Mouse (Mus musculus) left cerebral cortex, postnatal 25 days (tissue): ENCODE measurements around the gene Samd4b. TPM values are rescaled to one million over a fixed set of nuclear protein-coding genes. Genes with fewer than 3 reads are reported as not detected.
"Not testable (repeated sequence)": the region's sequence is repeated elsewhere in the genome, so short reads cannot be mapped to it uniquely, and the experiment has no call there.

Experiments used
- DNase-seq, 2 experiments: peaks; one replicate each; pipeline ENCODE4 v3.0.0; 2022; ENCODE audit warnings: low spot score in 2 of 2, mixed read lengths in 1 of 2
- intact Hi-C: fragments of 180-260 bp; cut with DNase I; formaldehyde crosslinking; loops from one replicate; pipeline ENCODE4 v1.15.1; 2025
- total RNA-seq, 2 experiments: library from RNA; stranded (reverse); gene quantifications; 2 replicates each; pipeline ENCODE4 v1.2.3; 2021

Gene Samd4b
- total RNA-seq, 2 experiments from 2014 or later: 65.2 to 68.7 TPM

GRCm38 (mm10) chr7:28432252-28432651, 165.7 kb downstream of the Samd4b start:
- intact Hi-C loops: no loop called here
- DNase-seq: no peak

GRCm38 (mm10) chr7:28430512-28430911, 167.4 kb downstream of the Samd4b start:
- no peak for DNase-seq
- intact Hi-C loops: no loop called here

- intact Hi-C loops: no loop called here
These were observed 170.2 kb downstream of the Samd4b start for GRCm38 (mm10) chr7:28427738-28428137.

GRCm38 (mm10) chr7:28423018-28423417, 174.9 kb downstream of the Samd4b start:
- no peak for DNase-seq
- intact Hi-C loops: no loop called here

More at GRCm38 (mm10) chr7:28427738-28428137, 170.2 kb downstream of the Samd4b start:
- DNase-seq: no peak

GRCm38 (mm10) chr7:28419416-28419815, 178.5 kb downstream of the Samd4b start:
- intact Hi-C loops: no loop called here
- DNase-seq: no peak

- DNase-seq: peak in 1 of 2 experiments; percentile 40
- intact Hi-C loops: no loop called here
These were observed 179.8 kb downstream of the Samd4b start for GRCm38 (mm10) chr7:28418096-28418670.

GRCm38 (mm10) chr7:28417368-28417767, 180.6 kb downstream of the Samd4b start:
- DNase-seq: no peak
- intact Hi-C loops: no loop called here

GRCm38 (mm10) chr7:28412826-28413225, 185.1 kb downstream of the Samd4b start:
- intact Hi-C loops: no loop called here
- DNase-seq: no peak

- intact Hi-C loops: no loop called here
- DNase-seq: no peak
These were observed 187.0 kb downstream of the Samd4b start for GRCm38 (mm10) chr7:28410841-28411475.

GRCm38 (mm10) chr7:28401942-28402341, 196.0 kb downstream of the Samd4b start:
- intact Hi-C loops: no loop called here
- DNase-seq: no peak

- no peak for DNase-seq
- intact Hi-C loops: no loop called here
These were observed 196.9 kb downstream of the Samd4b start for GRCm38 (mm10) chr7:28401030-28401429.

- intact Hi-C loops: no loop called here
- DNase-seq: no peak
These were observed 199.1 kb downstream of the Samd4b start for GRCm38 (mm10) chr7:28398696-28399340.

GRCm38 (mm10) chr7:28398000-28398399, 199.9 kb downstream of the Samd4b start:
- DNase-seq: peak; percentile 20 to 45
- intact Hi-C loops: no loop called here

GRCm38 (mm10) chr7:28395425-28395824, 202.5 kb downstream of the Samd4b start:
- no peak for DNase-seq
- intact Hi-C loops: no loop called here

- no peak for DNase-seq
- intact Hi-C loops: no loop called here
These were observed 204.5 kb downstream of the Samd4b start for GRCm38 (mm10) chr7:28393272-28393951.

GRCm38 (mm10) chr7:28392429-28393271, 205.3 kb downstream of the Samd4b start, which contains the start of the genes Med29 and Paf1:
TSS of gene Med29 (minus strand) at chr7:28392708.
TSS of gene Paf1 (plus strand) at chr7:28392951.
- intact Hi-C loops: no loop called here
- DNase-seq: peak; percentile 95 to 100

- no peak for DNase-seq
- intact Hi-C loops: no loop called here
These were observed 207.6 kb downstream of the Samd4b start for GRCm38 (mm10) chr7:28390331-28390730.

- DNase-seq: not testable (repeated sequence)
- intact Hi-C loops: loop anchor here (5.0 kb wide), 1 partner anchor 75 kb away; the partner anchor contains the start of gene Timm50
These were observed 210.6 kb downstream of the Samd4b start for GRCm38 (mm10) chr7:28387384-28387783.

GRCm38 (mm10) chr7:28386877-28387276, 211.1 kb downstream of the Samd4b start:
- intact Hi-C loops: loop anchor here (1.0 to 5.0 kb wide), 2 partner anchors 14 to 75 kb away; partner anchors contain the start of gene Timm50

More at GRCm38 (mm10) chr7:28386877-28387276, 211.1 kb downstream of the Samd4b start:
- DNase-seq: not testable (repeated sequence)
